Mouse (Mus musculus) CH12.LX (cell line): ENCODE results near the gene Avpi1. TPM values are rescaled to one million over a fixed set of nuclear protein-coding genes. Genes with fewer than 3 reads are reported as not detected.

Source experiments
- DNase-seq: peaks from one replicate; pipeline ENCODE4 v3.0.0-alpha.2; 2013; ENCODE audit errors: extremely low read depth
- H3K27ac ChIP-seq: 2 replicates; pipeline ENCODE4 v1.5.1; 2012; ENCODE audit warnings: low read depth, mild to moderate bottlenecking, control low read depth, moderate library complexity; ENCODE audit not compliant: insufficient read depth
- H3K27me3 ChIP-seq: replicated peaks from 2 replicates; pipeline ENCODE3; 2012; ENCODE audit warnings: inconsistent platforms
- H3K36me3 ChIP-seq, 2 experiments: replicated peaks in 1 of 2; 2 replicates each; pipeline versions ENCODE3 to v1.6.1; 2012; ENCODE audit warnings: inconsistent platforms in 1 of 2, low read length in 1 of 2, mild to moderate bottlenecking in 1 of 2, mixed read lengths in 1 of 2, moderate library complexity in 1 of 2; ENCODE audit not compliant: control insufficient read depth in 1 of 2, insufficient read depth in 1 of 2
- H3K4me1 ChIP-seq, 2 experiments: 2 replicates each; pipeline ENCODE4 v1.6.1; 2012; ENCODE audit warnings: inconsistent platforms in 1 of 2, moderate library complexity in 1 of 2; ENCODE audit not compliant: insufficient read depth in 2 of 2, control insufficient read depth in 1 of 2
- H3K4me2 ChIP-seq: 2 replicates; pipeline ENCODE4 v1.6.1; 2012; ENCODE audit warnings: low read depth, mild to moderate bottlenecking, control low read depth; ENCODE audit not compliant: poor library complexity, insufficient read depth, severe bottlenecking
- H3K4me3 ChIP-seq, 3 experiments: fragments of 150-350 bp in 1 of 3; sonication (generic) in 1 of 3; replicated peaks in 1 of 3; 2 replicates each; pipeline versions ENCODE3 to v1.5.1; 2011 to 2012; ENCODE audit warnings: low read depth in 2 of 3, low read length in 2 of 3, mild to moderate bottlenecking in 2 of 3, moderate library complexity in 2 of 3, control low read depth in 1 of 3, improper control_type of control experiment in 1 of 3, inconsistent platforms in 1 of 3, mixed read lengths in 1 of 3; ENCODE audit not compliant: poor library complexity in 1 of 3
- H3K79me2 ChIP-seq: replicated peaks from 2 replicates; pipeline ENCODE4 v1.6.1; 2012; ENCODE audit warnings: mild to moderate bottlenecking, moderate library complexity; ENCODE audit not compliant: control insufficient read depth, poor library complexity, insufficient read depth, severe bottlenecking; ENCODE audit errors: extremely low read depth
- H3K9ac ChIP-seq: 2 replicates; pipeline ENCODE4 v1.6.1; 2012; ENCODE audit warnings: low read depth, mild to moderate bottlenecking, control low read depth, moderate library complexity; ENCODE audit not compliant: insufficient read depth
- H3K9me3 ChIP-seq: replicated peaks from 2 replicates; pipeline ENCODE3; 2012; ENCODE audit warnings: low read length, inconsistent platforms, mixed read lengths
- BHLHE40 ChIP-seq: IDR thresholded peaks from 2 replicates; pipeline ENCODE4 v1.6.1; 2011; ENCODE audit warnings: mild to moderate bottlenecking, low read depth, low read length, improper control_type of control experiment
- CTCF ChIP-seq, 2 experiments: IDR thresholded peaks in 1 of 2; conservative IDR thresholded peaks in 1 of 2; 2 replicates each; pipeline ENCODE4 v1.5.1; 2011 to 2012; ENCODE audit warnings: low read depth in 2 of 2, low read length in 2 of 2, improper control_type of control experiment in 1 of 2, inconsistent platforms in 1 of 2, mild to moderate bottlenecking in 1 of 2, moderate library complexity in 1 of 2
- E2F4 ChIP-seq: IDR thresholded peaks from 2 replicates; pipeline ENCODE4 v1.6.1; 2011; ENCODE audit warnings: low read depth, low read length, improper control_type of control experiment; ENCODE audit not compliant: insufficient replicate concordance
- ELF1 ChIP-seq: IDR thresholded peaks from 2 replicates; pipeline ENCODE4 v1.6.1; 2014; ENCODE audit warnings: low read depth, mild to moderate bottlenecking, inconsistent platforms, low read length, improper control_type of control experiment
- EP300 ChIP-seq: IDR thresholded peaks from 2 replicates; pipeline ENCODE4 v1.6.1; 2011; ENCODE audit warnings: low read length, improper control_type of control experiment
- ETS1 ChIP-seq: conservative IDR thresholded peaks from 2 replicates; pipeline ENCODE4 v1.6.1; 2012; ENCODE audit warnings: low read depth, mild to moderate bottlenecking, inconsistent platforms, low read length, improper control_type of control experiment, moderate library complexity
- GABPA ChIP-seq: IDR thresholded peaks from 2 replicates; pipeline ENCODE4 v1.6.1; 2012; ENCODE audit warnings: low read depth, low read length, improper control_type of control experiment, inconsistent platforms; ENCODE audit not compliant: insufficient replicate concordance
- HCFC1 ChIP-seq: IDR thresholded peaks from 2 replicates; pipeline ENCODE4 v1.6.1; 2012; ENCODE audit warnings: low read depth, mild to moderate bottlenecking, inconsistent platforms, low read length, improper control_type of control experiment
- IRF4 ChIP-seq: IDR thresholded peaks from 2 replicates; pipeline ENCODE4 v1.6.1; 2014; ENCODE audit warnings: low read depth, mild to moderate bottlenecking, inconsistent platforms, low read length, improper control_type of control experiment
- JUN ChIP-seq: IDR thresholded peaks from 2 replicates; pipeline ENCODE4 v1.6.1; 2011; ENCODE audit warnings: low read depth, mild to moderate bottlenecking, low read length, improper control_type of control experiment, moderate library complexity; ENCODE audit not compliant: insufficient read depth
- JUND ChIP-seq: conservative IDR thresholded peaks from 2 replicates; pipeline ENCODE4 v1.6.1; 2011; ENCODE audit warnings: low read depth, low read length, improper control_type of control experiment
- MAFK ChIP-seq: IDR thresholded peaks from 2 replicates; pipeline ENCODE4 v1.6.1; 2011; ENCODE audit warnings: low read length, improper control_type of control experiment; ENCODE audit not compliant: insufficient replicate concordance
- MAX ChIP-seq: IDR thresholded peaks from 2 replicates; pipeline ENCODE4 v1.6.1; 2011; ENCODE audit warnings: low read length, improper control_type of control experiment
- MAZ ChIP-seq: IDR thresholded peaks from 2 replicates; pipeline ENCODE4 v1.6.1; 2012; ENCODE audit warnings: low read depth, mild to moderate bottlenecking, inconsistent platforms, low read length, improper control_type of control experiment, moderate library complexity
- MEF2A ChIP-seq: IDR thresholded peaks from 2 replicates; pipeline ENCODE4 v1.6.1; 2014; ENCODE audit warnings: low read depth, mild to moderate bottlenecking, inconsistent platforms, low read length, improper control_type of control experiment, borderline replicate concordance
- MXI1 ChIP-seq: IDR thresholded peaks from 2 replicates; pipeline ENCODE4 v1.6.1; 2011; ENCODE audit warnings: mild to moderate bottlenecking, low read depth, low read length, improper control_type of control experiment
- MYC ChIP-seq: IDR thresholded peaks from 2 replicates; pipeline ENCODE4 v1.6.1; 2011; ENCODE audit warnings: low read depth, mild to moderate bottlenecking, improper control_type of control experiment, low read length
- NELFE ChIP-seq: IDR thresholded peaks from 2 replicates; pipeline ENCODE4 v1.6.1; 2011; ENCODE audit warnings: low read depth, low read length, improper control_type of control experiment
- NRF1 ChIP-seq: IDR thresholded peaks from 2 replicates; pipeline ENCODE4 v1.6.1; 2014; ENCODE audit warnings: low read depth, mild to moderate bottlenecking, inconsistent platforms, low read length, improper control_type of control experiment, moderate library complexity
- POLR2A ChIP-seq: IDR thresholded peaks from 2 replicates; pipeline ENCODE4 v1.6.1; 2011; ENCODE audit warnings: low read depth, mild to moderate bottlenecking, improper control_type of control experiment, low read length
- POLR2AphosphoS2 ChIP-seq: IDR thresholded peaks from 2 replicates; pipeline ENCODE4 v1.6.1; 2011; ENCODE audit warnings: low read depth, low read length, improper control_type of control experiment
- RAD21 ChIP-seq: IDR thresholded peaks from 2 replicates; pipeline ENCODE4 v1.6.1; 2011; ENCODE audit warnings: low read depth, mild to moderate bottlenecking, low read length, improper control_type of control experiment, moderate library complexity
- RCOR1 ChIP-seq: conservative IDR thresholded peaks from 2 replicates; pipeline ENCODE4 v1.6.1; 2012; ENCODE audit warnings: low read depth, mild to moderate bottlenecking, inconsistent platforms, low read length, improper control_type of control experiment
- SIN3A ChIP-seq: IDR thresholded peaks from 2 replicates; pipeline ENCODE4 v1.6.1; 2012; ENCODE audit warnings: low read length, improper control_type of control experiment, inconsistent platforms
- SMC3 ChIP-seq: IDR thresholded peaks from 2 replicates; pipeline ENCODE4 v1.6.1; 2011; ENCODE audit warnings: low read depth, low read length, improper control_type of control experiment
- TBP ChIP-seq: conservative IDR thresholded peaks from 2 replicates; pipeline ENCODE4 v1.6.1; 2011; ENCODE audit warnings: low read depth, low read length, improper control_type of control experiment
- TCF12 ChIP-seq: IDR thresholded peaks from 2 replicates; pipeline ENCODE4 v1.6.1; 2014; ENCODE audit warnings: low read depth, mild to moderate bottlenecking, inconsistent platforms, low read length, improper control_type of control experiment
- UBTF ChIP-seq: IDR thresholded peaks from 2 replicates; pipeline ENCODE4 v1.6.1; 2012; ENCODE audit warnings: low read depth, mild to moderate bottlenecking, inconsistent platforms, low read length, improper control_type of control experiment, moderate library complexity
- USF1 ChIP-seq: IDR thresholded peaks from 2 replicates; pipeline ENCODE4 v1.6.1; 2014; ENCODE audit warnings: low read depth, mild to moderate bottlenecking, inconsistent platforms, low read length, improper control_type of control experiment
- ZC3H11A ChIP-seq: IDR thresholded peaks from 2 replicates; pipeline ENCODE4 v1.6.1; 2012; ENCODE audit warnings: low read depth, mild to moderate bottlenecking, inconsistent platforms, low read length, improper control_type of control experiment
- ZKSCAN1 ChIP-seq: IDR thresholded peaks from 2 replicates; pipeline ENCODE4 v1.6.1; 2012; ENCODE audit warnings: low read depth, inconsistent platforms, low read length, improper control_type of control experiment, borderline replicate concordance
- ZMIZ1 ChIP-seq: IDR thresholded peaks from 2 replicates; pipeline ENCODE4 v1.6.1; 2012; ENCODE audit warnings: low read depth, mild to moderate bottlenecking, inconsistent platforms, low read length, improper control_type of control experiment
- dilution Hi-C: fragments of 300-500 bp; cut with MboI; formaldehyde crosslinking; loops from 2 replicates; pipeline ENCODE4 v1.14.3; 2020; ENCODE audit warnings: low sequenced_read_pairs; ENCODE audit not compliant: extremely low pct_unique_long_range_greater_than_20kb, extremely low pct_ligation_motif_present
- in situ Hi-C: fragments of 300-500 bp; cut with MboI; formaldehyde crosslinking; loops from 3 replicates; pipeline ENCODE4 v1.14.3; 2019; ENCODE audit warnings: low sequenced_read_pairs, low pct_ligation_motif_present, low pct_unique_long_range_greater_than_20kb, mixed read lengths
- polyA plus RNA-seq: library from polyadenylated mRNA; unstranded; fragments of >175 nt; gene quantifications from 2 replicates; pipeline ENCODE4 v1.2.1, GENCODE M21; 2012; ENCODE audit warnings: low read depth; ENCODE audit not compliant: insufficient read length
- total RNA-seq, 2 experiments: library from RNA; depleted of rRNA; stranded (reverse); fragments of 300-350 nt in 1 of 2; fragments of >200 nt in 1 of 2; gene quantifications; 2 replicates each; pipeline ENCODE4 v1.2.3; 2012 to 2014

Gene Avpi1
- total and polyA plus RNA-seq, 3 experiments: 5.9 to 9.3 (median 9.0) TPM

- no peak for DNase-seq
- Histone ChIP-seq H3K27me3 (peaks cover 27% of the 10 kb centered on the region), H3K4me3 (no peak overlapping the region), H3K4me2 (no peak overlapping the region), H3K27ac (no peak overlapping the region), H3K9ac (no peak overlapping the region), H3K9me3 (no peaks in the 10 kb centered on the region), H3K79me2 (peaks cover 8% of the 10 kb centered on the region), H3K4me1 (peaks cover 18 to 26% of the 10 kb centered on the region in 2 experiments), H3K36me3 (no peaks in the 10 kb centered on the region)
- in situ Hi-C loops (no loop called here), dilution Hi-C loops (no loop called here)
- TF ChIP-seq NELFE: no peak
- TF ChIP-seq TCF12: no peak
- TF ChIP-seq SMC3: no peak
- TF ChIP-seq RCOR1: no peak
- no peak for TF ChIP-seq GABPA
- no peak for TF ChIP-seq NRF1
- no peak for TF ChIP-seq TBP
- no peak for TF ChIP-seq SIN3A
- no peak for TF ChIP-seq MAX
These were observed 37.9 kb upstream of the Avpi1 start for GRCm38 (mm10) chr19:42166766-42167165.

- peaks cover 3% of the 10 kb centered on the region; the same call in 1 of the 2 replicates for H3K79me2 ChIP-seq
- in situ Hi-C loops: no loop called here
- peaks cover 12 to 20% of the 10 kb centered on the region in 2 experiments for H3K4me1 ChIP-seq
- no peak overlapping the region for H3K9ac ChIP-seq
- peaks cover 27% of the 10 kb centered on the region for H3K27me3 ChIP-seq
- peak overlapping the region; percentile 37; the same call in 1 of the 2 replicates for H3K4me2 ChIP-seq
- dilution Hi-C loops: no loop called here
- H3K9me3 ChIP-seq: no peaks in the 10 kb centered on the region
- H3K4me3 ChIP-seq: no peak overlapping the region
- H3K27ac ChIP-seq: no peak overlapping the region
- no peaks in the 10 kb centered on the region for H3K36me3 ChIP-seq
- peak; percentile 75 for DNase-seq
- peak; percentile 85 to 97 for TF ChIP-seq CTCF (conservative IDR thresholded peaks at IDR 0.05 in 1 of 2, IDR thresholded peaks at IDR 0.05 in 1 of 2; ENCODE audit: low read depth in 2 of 2, low read length in 2 of 2)
- TF ChIP-seq JUN: no peak
- no peak for TF ChIP-seq GABPA
- no peak for TF ChIP-seq TCF12
- TF ChIP-seq NRF1: 0 out of 2 replicates have a peak, but pooled peaks have one; percentile 31
- TF ChIP-seq MAFK: no peak
- TF ChIP-seq ZC3H11A: peak; percentile 47; the same call in 1 of the 2 replicates
- TF ChIP-seq ZMIZ1: no peak
- peak; percentile 87 for TF ChIP-seq SMC3
- TF ChIP-seq ZKSCAN1: no peak
- TF ChIP-seq MEF2A: peak; percentile 37; the same call in 1 of the 2 replicates
- no peak for TF ChIP-seq E2F4
- 0 out of 2 replicates have a peak, but pooled peaks have one; percentile 32 for TF ChIP-seq POLR2A
- TF ChIP-seq MXI1: no peak
- peak; percentile 53; the same call in 1 of the 2 replicates for TF ChIP-seq JUND
- TF ChIP-seq POLR2AphosphoS2: no peak
- TF ChIP-seq MYC: peak; percentile 62; the same call in 1 of the 2 replicates
- TF ChIP-seq ETS1: no peak
- peak; percentile 63 for TF ChIP-seq ELF1
- peak; percentile 92 for TF ChIP-seq RAD21
- TF ChIP-seq USF1: no peak
- TF ChIP-seq RCOR1: no peak
- no peak for TF ChIP-seq MAZ
- TF ChIP-seq UBTF: no peak
- peak; percentile 89 for TF ChIP-seq IRF4
- TF ChIP-seq BHLHE40: 0 out of 2 replicates have a peak, but pooled peaks have one; percentile 18
- no peak for TF ChIP-seq EP300
- peak; percentile 40; the same call in 1 of the 2 replicates for TF ChIP-seq HCFC1
These were observed 37.3 kb upstream of the Avpi1 start for GRCm38 (mm10) chr19:42166130-42166529.
